Mouse (Mus musculus) ovary, adult 18-20 months (tissue): Measurements from ENCODE around the gene Dst.

ENCODE experiments used
- DNase-seq: peaks from one replicate; pipeline ENCODE4 v3.0.0; 2022; ENCODE audit warnings: low spot score, mixed read lengths

Dst gene

GRCm38 (mm10) chr1:34102604-34103003, 194.6 kb downstream of the Dst start:
- no peak for DNase-seq

- no peak for DNase-seq
Observed at GRCm38 (mm10) chr1:34103176-34103575, 195.2 kb downstream of the Dst start.

- DNase-seq = peak; percentile 47
Observed at GRCm38 (mm10) chr1:34103713-34104172, 195.7 kb downstream of the Dst start.

GRCm38 (mm10) chr1:34104846-34105245, 196.8 kb downstream of the Dst start:
- DNase-seq = no peak

GRCm38 (mm10) chr1:34106606-34107005, 198.6 kb downstream of the Dst start:
- DNase-seq = no peak

- no peak for DNase-seq
Observed at GRCm38 (mm10) chr1:34107076-34107475, 199.1 kb downstream of the Dst start.

- no peak for DNase-seq
Observed at GRCm38 (mm10) chr1:34109599-34110210, 201.7 kb downstream of the Dst start.

- DNase-seq = no peak
Observed at GRCm38 (mm10) chr1:34110862-34111261, 202.8 kb downstream of the Dst start.

- no peak for DNase-seq
Observed at GRCm38 (mm10) chr1:34111954-34112353, 203.9 kb downstream of the Dst start.

- no peak for DNase-seq
Observed at GRCm38 (mm10) chr1:34116444-34116843, 208.4 kb downstream of the Dst start.

GRCm38 (mm10) chr1:34117056-34117455, 209.0 kb downstream of the Dst start:
- no peak for DNase-seq

GRCm38 (mm10) chr1:34117709-34118108, 209.7 kb downstream of the Dst start:
- no peak for DNase-seq

GRCm38 (mm10) chr1:34120066-34120465, 212.0 kb downstream of the Dst start:
- DNase-seq = no peak

GRCm38 (mm10) chr1:34120602-34121001, 212.6 kb downstream of the Dst start:
- no peak for DNase-seq

GRCm38 (mm10) chr1:34121157-34122015, 213.4 kb downstream of the Dst start:
- DNase-seq = peak; percentile 50

GRCm38 (mm10) chr1:34122198-34122597, 214.2 kb downstream of the Dst start:
- DNase-seq = no peak

GRCm38 (mm10) chr1:34122905-34123304, 214.9 kb downstream of the Dst start:
- no peak for DNase-seq

- no peak for DNase-seq
Observed at GRCm38 (mm10) chr1:34123334-34123733, 215.3 kb downstream of the Dst start.

- DNase-seq = no peak
Observed at GRCm38 (mm10) chr1:34124376-34124775, 216.4 kb downstream of the Dst start.

GRCm38 (mm10) chr1:34125148-34125547, 217.1 kb downstream of the Dst start:
- no peak for DNase-seq

GRCm38 (mm10) chr1:34127714-34128474, 219.9 kb downstream of the Dst start:
- DNase-seq = no peak

GRCm38 (mm10) chr1:34128796-34129195, 220.8 kb downstream of the Dst start:
- DNase-seq = no peak

GRCm38 (mm10) chr1:34129691-34130090, 221.7 kb downstream of the Dst start:
- no peak for DNase-seq
